Mouse (Mus musculus) liver, adult (tissue): ENCODE measurements around the gene Wapl.

Experiments
- GATA4 ChIP-seq: IDR thresholded peaks from 2 replicates; pipeline ENCODE4 v1.6.1; 2014; ENCODE audit warnings: mild to moderate bottlenecking, low read length; ENCODE audit not compliant: insufficient replicate concordance

Wapl gene

DNA sequence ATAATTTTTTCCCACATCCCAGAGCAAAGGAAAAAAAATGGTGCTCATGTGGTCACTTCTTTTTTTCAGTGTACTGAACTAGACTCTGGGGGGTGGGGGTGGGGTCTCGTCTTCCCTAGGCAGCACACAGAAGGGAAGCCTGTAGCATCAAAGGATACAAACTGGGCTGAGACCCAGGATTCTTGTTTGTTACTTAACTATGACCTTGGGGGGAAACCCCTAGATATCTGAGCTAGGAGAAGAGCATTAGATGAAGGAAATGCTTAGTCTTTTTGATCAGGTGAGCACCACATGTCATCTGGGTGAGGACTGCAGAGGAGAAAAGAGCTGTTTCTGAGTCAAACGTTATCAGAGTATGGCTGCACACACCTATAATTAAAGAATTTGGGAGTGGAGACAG is 3.5 kb upstream of the Wapl start:
- TF ChIP-seq GATA4: no peak

DNA sequence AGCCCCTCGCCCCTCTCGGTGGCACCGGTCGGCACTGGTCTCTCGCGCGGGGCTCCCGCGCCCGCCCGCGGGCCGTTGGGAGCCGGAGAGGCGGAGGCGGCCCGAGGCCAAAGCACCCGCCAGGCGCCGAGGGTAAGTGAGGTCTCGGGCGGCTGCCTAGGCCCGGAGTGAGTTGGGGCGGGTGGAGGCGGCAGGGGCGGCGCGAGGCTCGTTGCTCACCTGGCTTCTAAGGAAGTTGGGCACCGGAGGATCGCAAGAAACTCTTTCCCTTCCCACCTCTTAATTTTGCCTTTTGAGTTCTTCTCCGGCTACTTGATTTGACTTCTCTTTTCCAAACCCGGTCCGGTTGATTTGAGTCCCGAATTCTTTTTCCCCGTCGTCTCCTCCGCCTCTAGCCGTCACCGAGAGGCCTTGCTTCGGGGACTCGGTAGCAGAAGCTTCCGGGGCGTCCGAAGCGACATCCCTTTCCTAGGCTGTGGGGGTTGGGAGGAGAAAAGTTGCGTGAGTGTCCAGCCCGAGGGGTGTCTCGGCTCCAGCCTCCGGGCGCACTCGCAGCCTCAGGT is 582 bp downstream of the Wapl start:
- TF ChIP-seq GATA4: no peak

DNA sequence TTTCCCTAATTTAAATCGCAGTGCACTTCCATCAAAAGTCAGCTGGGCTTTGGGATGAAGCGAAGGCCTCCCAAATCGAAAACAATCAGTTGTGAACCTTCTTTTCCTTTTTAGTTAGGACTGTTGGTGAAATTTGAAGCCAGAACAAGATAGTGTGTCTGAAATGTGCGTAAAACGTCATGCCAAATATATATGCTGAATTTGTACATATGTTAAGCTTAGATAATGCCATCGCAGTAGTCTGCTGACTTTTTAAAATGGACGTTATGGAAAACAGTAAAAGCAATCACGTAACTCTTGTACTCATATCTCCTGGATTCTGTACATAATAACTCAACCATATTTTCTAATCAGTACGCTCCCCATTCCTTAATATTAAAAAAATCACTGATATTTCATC is 1.2 kb downstream of the Wapl start:
- TF ChIP-seq GATA4: no peak

DNA sequence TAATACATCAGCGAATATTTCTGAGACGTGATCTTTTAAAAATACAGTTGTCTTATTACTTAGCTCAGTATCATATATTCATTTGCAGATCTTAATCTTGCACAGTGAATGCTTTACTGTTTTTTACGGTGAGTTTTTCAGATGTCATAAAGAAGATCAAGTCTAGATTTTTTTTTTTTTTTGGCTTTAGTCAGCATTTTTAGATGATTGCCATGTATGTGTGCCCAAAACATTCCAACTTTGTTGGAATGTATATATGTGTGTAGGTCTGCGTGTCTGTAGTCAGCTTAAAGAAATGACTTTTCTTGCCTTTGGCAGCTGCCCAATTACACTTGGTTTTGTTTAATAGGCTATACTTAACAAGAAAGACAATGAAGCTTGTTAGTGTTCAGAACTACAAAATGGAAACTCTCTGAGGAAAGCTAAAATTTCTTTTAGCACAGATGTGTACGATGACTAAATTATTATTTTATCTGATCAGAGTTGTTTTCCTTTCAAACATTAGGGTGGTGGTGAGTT is 1.7 kb downstream of the Wapl start:
- TF ChIP-seq GATA4: no peak

DNA sequence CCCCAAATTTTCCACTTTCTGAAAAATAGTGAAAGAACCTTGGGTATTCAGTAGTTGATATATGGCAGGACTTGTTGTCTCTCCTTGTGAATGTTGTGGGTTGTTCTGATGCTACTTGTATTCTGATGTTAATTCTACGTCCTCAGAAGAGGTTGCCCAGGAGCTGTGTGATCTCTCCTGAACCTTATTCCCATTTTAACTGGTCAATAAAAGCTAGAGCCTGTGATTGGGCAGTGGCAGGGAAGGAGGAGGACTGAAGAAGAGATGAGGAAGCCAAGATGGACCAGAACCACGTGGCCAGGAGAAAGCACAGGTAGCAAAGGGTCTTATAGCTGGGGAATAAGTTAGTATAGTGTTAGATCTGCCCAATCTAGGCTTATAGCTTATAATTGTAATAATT is 7.1 kb downstream of the Wapl start:
- no peak for TF ChIP-seq GATA4

DNA sequence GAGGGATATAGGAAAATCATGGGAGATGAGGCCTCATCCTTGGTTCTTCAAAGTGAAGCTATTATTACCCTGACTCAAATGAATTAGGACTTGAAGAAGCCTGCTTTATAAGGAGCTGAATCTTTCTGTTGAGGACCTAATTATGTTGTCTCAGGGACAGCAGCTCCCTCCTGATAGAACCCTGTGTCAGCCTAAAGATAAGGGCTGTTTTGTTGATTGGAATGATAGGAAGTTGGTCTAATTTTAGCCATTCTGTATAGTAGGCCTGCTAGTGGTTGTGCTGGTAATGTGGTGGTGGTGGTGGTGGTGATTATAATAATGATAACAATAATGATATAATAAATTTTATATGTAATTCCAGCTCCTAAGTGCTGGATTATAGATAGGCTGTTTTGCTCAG is 11.3 kb downstream of the Wapl start:
- no peak for TF ChIP-seq GATA4

DNA sequence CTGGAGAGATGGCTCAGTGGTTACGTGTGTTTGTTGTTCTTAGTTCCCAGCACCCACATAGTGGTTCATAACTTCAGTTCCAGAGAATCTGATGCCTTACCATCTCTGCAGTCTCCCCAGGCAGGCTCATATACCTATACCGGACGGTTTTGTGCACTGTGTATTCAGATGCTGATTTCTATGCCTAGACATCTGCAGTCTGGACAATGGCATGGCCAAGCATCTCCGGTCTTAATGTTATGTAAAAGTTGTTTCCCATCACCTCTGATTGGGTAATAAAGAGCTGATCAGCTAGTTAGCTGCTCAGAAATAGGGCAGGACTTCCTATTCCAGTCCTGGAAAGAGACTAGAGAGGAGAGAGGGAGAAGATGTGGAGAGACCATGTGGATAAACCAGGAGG is 20.2 kb downstream of the Wapl start:
- TF ChIP-seq GATA4: no peak

DNA sequence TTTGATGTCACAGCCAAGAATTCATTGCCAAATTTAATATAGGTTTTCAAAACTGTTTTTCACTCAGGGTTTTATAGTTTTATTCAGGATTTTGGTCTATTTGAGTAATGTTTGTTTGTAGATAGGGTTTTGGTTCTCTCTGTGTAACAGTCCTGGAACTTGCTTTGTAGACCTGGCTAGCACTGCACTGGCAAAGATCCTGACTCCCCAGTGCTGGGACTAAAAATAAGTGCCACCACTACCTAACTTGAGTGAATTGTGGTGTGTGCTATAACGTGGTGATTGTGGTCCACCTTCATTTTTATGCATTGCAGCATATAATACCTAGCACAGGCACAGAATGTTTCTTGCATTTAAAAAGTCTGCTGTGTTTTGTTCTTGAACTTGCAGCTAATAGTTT is 23.6 kb downstream of the Wapl start:
- TF ChIP-seq GATA4: no peak

DNA sequence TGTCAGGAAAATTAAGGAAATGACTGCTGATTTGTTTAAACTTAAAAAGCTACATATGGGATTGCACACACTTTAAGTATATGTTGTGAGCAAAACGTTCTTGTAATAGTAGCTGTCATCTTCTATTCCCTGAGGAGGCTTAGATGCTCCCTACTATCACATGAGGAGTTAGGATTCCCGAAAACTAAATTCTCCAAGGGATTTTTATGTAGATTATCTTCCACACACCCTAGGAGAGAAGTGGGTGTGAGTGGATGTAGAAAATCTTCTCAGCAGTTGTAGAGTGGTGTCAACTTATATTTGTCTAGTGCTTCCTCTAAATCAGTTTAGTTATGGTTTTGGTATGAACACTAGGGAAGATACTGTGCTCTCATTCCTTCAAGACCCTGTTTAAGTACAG is 36.5 kb downstream of the Wapl start:
- TF ChIP-seq GATA4: no peak

DNA sequence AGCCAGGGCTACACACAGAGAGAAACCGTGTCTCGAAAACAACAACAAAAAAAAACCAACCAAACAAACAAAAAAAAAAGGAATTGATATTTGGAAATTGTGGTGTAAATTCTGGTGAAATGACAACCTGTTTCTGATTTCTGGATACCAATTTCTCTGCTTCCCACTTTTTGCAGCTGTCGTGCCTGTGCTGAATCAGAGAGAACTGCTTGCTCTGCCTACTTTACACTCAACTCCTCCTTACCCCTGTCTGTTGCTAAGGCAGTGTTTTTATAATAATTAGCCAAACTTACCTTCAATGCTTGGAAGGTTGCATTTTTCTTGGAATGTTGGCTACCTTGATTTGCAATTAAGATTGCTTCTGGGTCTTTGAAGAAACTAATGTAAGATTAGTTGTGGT is 38.3 kb downstream of the Wapl start:
- TF ChIP-seq GATA4: no peak

DNA sequence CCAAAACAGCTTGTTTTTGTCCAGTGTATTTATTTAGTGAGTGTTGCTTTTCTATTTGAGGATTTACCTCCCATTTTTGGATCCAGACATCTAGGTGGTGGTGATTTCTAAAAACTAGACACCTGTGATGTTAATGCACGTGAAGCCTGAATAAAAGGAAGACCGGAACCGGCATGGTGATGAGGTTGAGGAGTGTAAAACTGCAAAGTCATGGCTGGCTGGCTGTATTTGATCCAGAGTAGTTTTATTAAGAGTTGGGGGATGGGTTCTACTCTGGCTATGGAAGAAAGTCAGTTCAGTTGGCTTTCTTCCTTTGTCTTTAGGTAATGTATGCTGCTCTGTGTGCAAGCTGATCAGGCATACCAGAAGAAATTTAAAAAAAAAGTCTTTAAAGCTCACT is 39.1 kb downstream of the Wapl start:
- TF ChIP-seq GATA4: no peak

DNA sequence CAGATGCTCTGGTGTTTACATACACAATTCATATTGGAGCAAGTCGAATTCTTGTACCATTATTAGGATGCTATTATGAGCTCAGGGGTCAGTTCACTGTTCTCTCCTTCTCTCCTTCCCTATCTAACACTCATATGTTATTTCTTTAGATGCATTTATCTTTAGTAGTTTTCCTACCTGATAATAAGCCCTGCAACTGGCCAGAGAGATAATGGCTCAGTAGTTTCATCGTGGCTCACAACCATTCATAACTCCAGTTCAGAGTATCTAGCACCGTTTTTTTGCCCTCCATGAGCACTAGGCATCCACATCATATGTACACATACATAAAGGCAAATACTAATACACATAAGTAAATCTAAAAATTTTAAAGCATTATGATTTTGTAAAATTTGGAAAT is 44.4 kb downstream of the Wapl start:
- TF ChIP-seq GATA4: no peak

DNA sequence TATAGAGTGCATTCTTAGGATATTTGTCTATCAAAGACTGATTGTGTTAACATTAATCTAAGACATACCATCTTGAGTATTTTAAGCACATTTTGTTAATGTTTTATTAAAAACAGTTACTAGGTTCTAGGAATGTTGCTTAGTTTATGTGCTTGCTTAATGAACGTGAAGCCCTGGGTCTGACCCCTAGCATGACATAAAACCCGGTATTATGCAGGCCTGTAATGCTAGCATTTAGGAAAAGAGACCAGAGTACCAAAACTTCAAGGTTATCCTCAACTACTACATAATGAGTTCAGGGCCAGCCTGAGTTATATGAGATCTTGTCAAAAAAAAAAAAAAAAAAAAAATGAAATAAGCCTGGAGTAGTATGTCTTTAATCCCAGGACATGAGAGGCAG is 54.0 kb downstream of the Wapl start:
- no peak for TF ChIP-seq GATA4

DNA sequence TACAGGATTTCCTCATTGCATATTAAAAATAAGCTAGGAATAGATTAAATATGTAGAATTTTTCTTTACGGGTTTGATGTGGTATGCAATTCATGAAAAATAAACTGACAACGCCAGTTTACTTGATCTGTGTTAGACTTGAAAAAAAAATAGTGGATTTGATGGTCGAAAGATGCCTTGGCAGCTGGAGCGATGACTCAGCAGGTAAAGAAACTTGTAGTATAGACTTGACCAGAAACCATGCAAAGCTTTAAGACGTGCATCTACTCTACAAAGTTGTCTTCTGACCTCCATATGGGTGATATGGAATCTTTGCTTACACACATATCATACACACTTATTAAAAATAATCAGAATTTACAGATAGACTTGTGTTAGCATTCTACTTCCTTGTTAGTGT is 61.7 kb downstream of the Wapl start:
- TF ChIP-seq GATA4: no peak

DNA sequence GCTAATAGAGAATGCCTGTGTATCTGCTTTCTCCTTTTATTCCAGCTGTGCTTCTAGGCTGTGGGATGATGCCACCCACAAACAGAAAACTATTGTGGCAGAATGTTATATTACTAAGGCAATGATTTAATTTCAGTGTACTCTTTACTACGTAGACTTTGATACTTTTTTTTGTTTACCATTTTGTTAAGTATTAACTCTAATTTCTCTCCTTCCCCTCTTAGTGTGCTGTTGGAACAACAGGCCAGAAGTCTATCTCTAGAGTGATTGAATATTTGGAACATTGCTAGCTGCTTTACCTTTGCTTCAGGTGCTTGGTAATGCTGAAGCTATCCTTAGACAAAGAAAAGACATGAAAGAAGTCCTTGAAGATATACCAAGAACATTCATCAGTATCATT is 71.7 kb downstream of the Wapl start:
- no peak for TF ChIP-seq GATA4

DNA sequence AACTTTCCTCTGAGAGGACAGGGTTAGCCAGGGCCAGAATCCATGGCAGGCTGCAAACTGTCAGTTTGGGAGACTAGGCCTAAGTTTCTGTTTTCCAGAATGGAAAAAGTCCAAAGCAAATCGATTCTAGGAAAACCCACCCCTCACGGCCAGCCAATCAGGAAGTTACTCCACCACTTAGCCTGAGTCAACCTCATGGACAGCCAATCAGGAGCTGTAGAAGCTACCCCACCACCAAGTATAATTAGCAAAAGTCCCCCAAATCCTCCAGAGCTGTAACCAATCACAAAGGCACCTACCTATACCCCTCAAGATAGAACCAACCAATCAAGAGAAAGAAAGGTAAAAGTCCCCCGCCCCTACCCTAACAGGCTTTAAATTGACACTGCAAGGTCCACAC is 82.0 kb downstream of the Wapl start:
- TF ChIP-seq GATA4: no peak

DNA sequence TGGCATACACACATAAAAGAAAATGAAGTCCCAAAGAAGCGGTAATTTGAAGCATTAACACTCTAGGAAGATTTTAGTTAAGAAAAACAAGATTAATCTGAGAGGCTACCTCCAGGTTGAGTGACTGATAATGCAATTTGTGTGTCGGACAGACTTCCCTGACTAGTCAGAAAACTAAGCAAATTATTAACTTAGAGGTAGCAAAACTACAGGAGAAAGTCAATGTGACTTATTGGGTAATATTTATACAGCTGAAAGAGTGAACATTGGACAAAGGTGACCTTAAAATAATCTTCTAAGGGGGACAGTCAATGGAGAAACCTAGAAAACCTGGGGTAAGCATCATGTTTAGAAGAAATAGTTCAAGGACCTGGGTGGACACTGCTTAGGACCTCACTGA is 86.2 kb downstream of the Wapl start:
- TF ChIP-seq GATA4: no peak
